Mouse (Mus musculus) stomach, embryonic 16.5 days (tissue): Measurements from ENCODE around the gene Epha1. TPM values are rescaled to one million over a fixed set of nuclear protein-coding genes. Genes with fewer than 3 reads are reported as not detected.

Source experiments
- ATAC-seq: fragments of 200-750 bp; cut with Nextera tagmentation; 2 replicates; pipeline ENCODE4 v1.8.0; 2017; ENCODE audit warnings: moderate number of reproducible peaks, moderate TSS enrichment; ENCODE audit not compliant: insufficient read depth, low FRiP score
- H3K27ac ChIP-seq: fragments of 300-500 bp; sonication (generic); 2 replicates; pipeline ENCODE4 v1.5.1; 2014; ENCODE audit warnings: low read length
- H3K27me3 ChIP-seq: fragments of 300-500 bp; sonication (generic); 2 replicates; pipeline ENCODE4 v1.6.1; 2014; ENCODE audit warnings: low read length, control low read depth, mixed read lengths; ENCODE audit not compliant: control insufficient read depth, insufficient read depth
- H3K36me3 ChIP-seq: fragments of 300-500 bp; sonication (generic); 2 replicates; pipeline ENCODE4 v1.6.1; 2014; ENCODE audit warnings: low read length; ENCODE audit not compliant: control insufficient read depth, insufficient read depth
- H3K4me1 ChIP-seq: fragments of 300-500 bp; sonication (generic); 2 replicates; pipeline ENCODE4 v1.6.1; 2014; ENCODE audit warnings: low read length, control low read depth, mixed read lengths; ENCODE audit not compliant: control insufficient read depth, insufficient read depth
- H3K4me2 ChIP-seq: fragments of 300-500 bp; sonication (generic); 2 replicates; pipeline ENCODE4 v1.6.1; 2014; ENCODE audit warnings: low read depth, low read length, mixed read lengths
- H3K4me3 ChIP-seq: fragments of 300-500 bp; sonication (generic); replicated peaks from 2 replicates; pipeline ENCODE4 v1.5.1; 2014; ENCODE audit warnings: mild to moderate bottlenecking, low read length
- H3K9ac ChIP-seq: fragments of 300-500 bp; sonication (generic); 2 replicates; pipeline ENCODE4 v1.6.1; 2014; ENCODE audit warnings: low read length
- H3K9me3 ChIP-seq: fragments of 300-500 bp; sonication (generic); replicated peaks from 2 replicates; pipeline ENCODE4 v1.6.1; 2016; ENCODE audit warnings: low read length, control low read depth; ENCODE audit not compliant: control insufficient read depth
- WGBS: fragments of 180-500 bp; shearing (Covaris S2); extraction: QIAGEN DNeasy Blood & Tissue Kit; methylation state at CpG from one replicate; pipeline ENCODE4 v1.1.7; 2014; 5-methylcytosine and 5-hydroxymethylcytosine counted together
- polyA plus RNA-seq: library from polyadenylated mRNA; unstranded; fragments of >200 nt; fragmentation: Nextera tagmentation; extraction: Ambion mirVana; gene quantifications from 2 replicates; pipeline ENCODE4 v1.2.1, GENCODE M21; 2015

The Epha1 gene
- 25.5 and 31.3 TPM in 2 replicates for polyA plus RNA-seq

DNA sequence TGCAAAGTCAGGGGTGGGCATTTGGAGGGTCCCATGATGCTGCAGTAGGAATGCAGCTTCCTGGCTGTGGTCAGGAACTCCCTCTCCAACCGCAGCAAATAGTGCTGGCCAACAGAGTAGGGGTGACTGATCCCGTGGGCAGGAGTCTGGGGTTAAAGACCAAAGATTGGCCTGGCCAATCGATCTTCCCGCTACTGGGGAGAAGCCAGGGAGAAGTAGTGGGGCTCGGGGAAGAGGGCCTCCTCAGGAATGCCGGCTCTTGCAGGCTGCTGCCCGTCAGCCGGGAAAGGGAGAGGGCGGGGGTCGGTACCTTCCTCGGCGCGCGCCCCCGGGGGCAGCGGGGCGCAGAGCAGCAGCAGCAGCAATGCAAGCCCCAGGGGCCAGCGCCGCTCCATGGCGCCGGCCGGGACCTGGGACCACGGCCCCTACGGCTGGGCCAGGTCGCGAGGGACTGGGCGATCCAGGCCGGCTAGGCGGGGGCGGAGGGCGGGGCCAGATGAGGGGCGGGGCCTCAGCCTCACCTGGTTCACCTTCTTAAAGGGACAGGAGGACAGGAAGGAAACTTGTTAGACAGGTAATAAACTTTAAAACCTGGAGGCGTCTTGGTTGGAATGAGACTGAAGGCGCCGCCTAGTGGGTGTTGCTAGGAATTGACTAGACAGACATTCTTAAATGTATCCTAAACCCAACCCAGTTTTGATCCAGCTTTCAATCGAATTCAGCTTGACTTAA, at the start of gene Epha1:
Gene Epha1, minus strand, starts transcription at position 453 of the 732 bp plus-strand sequence.
- peaks cover 27% of the 10 kb centered on the region for H3K4me1 ChIP-seq
- under 1% methylated on average over 36 of the region's 36 CpGs for WGBS
- H3K27me3 ChIP-seq: no peaks in the 10 kb centered on the region
- peak; percentile 81 for ATAC-seq
- H3K9ac ChIP-seq: peak within 1 kb of the TSS; percentile 80
- peak within 1 kb of the TSS; percentile 74; the same call in 1 of the 2 replicates for H3K27ac ChIP-seq
- peak within 1 kb of the TSS; percentile 91 for H3K4me2 ChIP-seq
- no peaks in the 10 kb centered on the region for H3K9me3 ChIP-seq
- peak within 1 kb of the TSS; percentile 69 for H3K4me3 ChIP-seq
- H3K36me3 ChIP-seq: no peaks in the 10 kb centered on the region

DNA sequence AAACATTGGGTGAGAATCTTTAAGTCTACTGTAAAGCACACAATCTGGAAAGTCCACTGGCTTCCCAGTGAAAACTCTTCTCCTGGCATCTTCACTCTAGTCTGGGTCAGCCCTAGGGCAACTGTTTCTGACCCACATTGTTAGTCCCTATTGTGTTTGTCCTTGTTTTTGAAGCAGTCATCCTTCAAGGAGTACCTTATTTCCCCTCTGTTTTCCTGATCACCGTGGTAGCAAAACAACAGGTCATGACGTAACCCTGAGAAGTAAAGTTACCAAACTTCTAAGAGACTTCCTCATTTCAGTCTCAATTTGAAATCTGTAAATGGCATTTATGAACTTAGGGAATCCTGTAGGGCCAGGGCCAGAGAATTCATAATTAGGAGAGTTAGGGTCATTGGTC, 48.4 kb upstream of the Epha1 start:
- ATAC-seq: no peak
- WGBS: 77% methylated on average over 2 of the region's 2 CpGs
- no peaks in the 10 kb centered on the region for H3K9me3 ChIP-seq
- no peak overlapping the region for H3K9ac ChIP-seq
- no peak overlapping the region for H3K27ac ChIP-seq
- no peaks in the 10 kb centered on the region for H3K27me3 ChIP-seq
- no peaks in the 10 kb centered on the region for H3K36me3 ChIP-seq
- no peaks in the 10 kb centered on the region for H3K4me1 ChIP-seq
- H3K4me2 ChIP-seq: no peak overlapping the region
- no peak overlapping the region for H3K4me3 ChIP-seq

DNA sequence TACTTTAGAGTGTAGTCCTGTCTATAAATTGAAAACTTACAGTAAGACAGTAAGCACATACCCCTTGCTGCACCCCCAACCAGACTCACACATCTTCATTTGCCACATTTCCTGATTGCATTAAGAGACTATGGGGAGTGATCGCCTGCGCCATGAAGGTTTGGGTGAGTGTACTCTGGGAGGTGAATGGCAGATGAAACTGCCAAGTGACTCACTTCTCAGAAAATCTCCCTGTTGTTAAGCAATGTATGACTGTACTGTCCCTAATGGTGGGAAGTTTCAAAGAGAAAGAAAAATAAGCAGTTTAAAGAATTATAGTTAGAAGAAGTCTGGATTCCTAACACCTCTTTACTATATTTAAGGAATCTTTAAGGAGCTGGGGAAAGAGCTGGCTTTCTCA, 46.4 kb upstream of the Epha1 start:
- H3K36me3 ChIP-seq: no peaks in the 10 kb centered on the region
- H3K4me3 ChIP-seq: no peak overlapping the region
- no peak for ATAC-seq
- H3K4me2 ChIP-seq: no peak overlapping the region
- no peaks in the 10 kb centered on the region for H3K27me3 ChIP-seq
- no peaks in the 10 kb centered on the region for H3K4me1 ChIP-seq
- H3K27ac ChIP-seq: no peak overlapping the region
- H3K9ac ChIP-seq: no peak overlapping the region
- 79% methylated on average over 2 of the region's 2 CpGs for WGBS
- H3K9me3 ChIP-seq: no peaks in the 10 kb centered on the region

DNA sequence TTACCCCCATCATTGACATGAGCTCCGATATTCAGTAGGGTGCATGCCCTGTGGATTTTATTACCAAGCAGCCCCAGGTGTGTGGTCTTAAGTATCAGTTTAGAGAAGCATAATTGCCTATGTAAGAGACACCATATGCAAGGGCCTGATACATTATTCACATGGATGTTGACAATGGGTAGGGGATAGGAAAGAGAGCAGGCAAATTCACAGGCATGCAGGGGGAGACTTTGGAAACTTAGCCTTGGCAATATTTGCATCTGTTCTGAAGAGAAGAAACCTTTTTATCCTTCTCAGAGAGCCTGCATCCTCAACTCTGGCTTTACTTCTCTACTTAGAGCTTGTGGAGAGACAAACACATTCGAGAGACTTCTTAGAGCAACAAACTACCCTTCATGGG, 32.1 kb upstream of the Epha1 start, which contains the start of gene Tas2r135:
Gene Tas2r135, plus strand, starts transcription at position 301 of the 400 bp plus-strand sequence.
- Histone ChIP-seq H3K9ac (no peak within 1 kb of the TSS), H3K4me2 (no peak within 1 kb of the TSS), H3K36me3 (no peaks in the 10 kb centered on the region), H3K4me1 (no peaks in the 10 kb centered on the region), H3K4me3 (no peak within 1 kb of the TSS), H3K9me3 (no peaks in the 10 kb centered on the region), H3K27ac (no peak within 1 kb of the TSS), H3K27me3 (no peaks in the 10 kb centered on the region)
- 76% methylated on average over 2 of the region's 2 CpGs for WGBS
- no peak for ATAC-seq

DNA sequence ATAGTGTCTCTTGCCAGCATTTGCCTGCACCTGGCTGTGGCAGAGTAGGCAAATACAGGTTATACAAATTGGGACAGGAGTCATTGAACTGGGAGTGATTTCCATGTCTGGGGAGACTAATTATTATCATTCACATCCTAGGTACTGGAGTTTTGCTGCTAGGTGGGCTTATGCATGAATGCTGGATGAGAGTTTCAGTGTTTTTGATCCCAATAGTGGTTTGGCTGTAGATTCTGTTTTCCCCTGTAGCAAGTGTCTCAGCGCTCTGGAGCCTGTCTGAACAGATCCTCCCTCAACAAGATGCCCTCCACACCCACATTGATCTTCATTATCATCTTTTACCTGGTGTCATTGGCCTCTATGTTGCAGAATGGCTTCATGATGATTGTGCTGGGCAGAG, 26.9 kb upstream of the Epha1 start, which contains the start of gene Tas2r143:
Gene Tas2r143, plus strand, starts transcription at position 301 of the 400 bp plus-strand sequence.
- Histone ChIP-seq H3K9ac (no peak within 1 kb of the TSS), H3K36me3 (no peaks in the 10 kb centered on the region), H3K27ac (no peak within 1 kb of the TSS), H3K4me3 (no peak within 1 kb of the TSS), H3K4me2 (no peak within 1 kb of the TSS), H3K4me1 (peaks cover 20% of the 10 kb centered on the region), H3K9me3 (no peaks in the 10 kb centered on the region), H3K27me3 (no peaks in the 10 kb centered on the region)
- WGBS: 83% methylated on average over 1 of the region's 1 CpGs
- no peak for ATAC-seq

DNA sequence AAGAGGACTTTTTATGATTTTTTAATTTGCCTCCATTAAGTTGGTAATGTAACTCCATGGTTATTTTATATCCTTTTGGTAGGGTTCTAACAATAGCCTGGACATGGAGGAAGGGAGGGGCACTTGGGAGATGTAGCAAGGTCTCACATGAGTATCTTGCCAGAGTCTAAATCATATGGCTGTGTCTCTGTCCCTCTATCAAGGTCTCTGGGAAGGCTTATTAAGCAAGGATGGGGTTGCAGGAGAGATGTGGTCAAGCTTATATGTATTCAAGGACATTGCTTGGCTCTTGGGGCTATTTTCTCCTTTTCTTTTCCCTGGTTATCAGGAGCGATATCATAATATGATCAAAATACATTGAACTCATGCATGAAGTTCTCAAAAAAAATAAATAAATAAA, 25.9 kb upstream of the Epha1 start:
- ATAC-seq: no peak
- no peaks in the 10 kb centered on the region for H3K27me3 ChIP-seq
- no peak overlapping the region for H3K9ac ChIP-seq
- no peaks in the 10 kb centered on the region for H3K36me3 ChIP-seq
- no peak overlapping the region for H3K4me3 ChIP-seq
- no peak overlapping the region for H3K27ac ChIP-seq
- peaks cover 20% of the 10 kb centered on the region for H3K4me1 ChIP-seq
- no peak overlapping the region for H3K4me2 ChIP-seq
- no peaks in the 10 kb centered on the region for H3K9me3 ChIP-seq
- 90% methylated on average over 1 of the region's 1 CpGs for WGBS

DNA sequence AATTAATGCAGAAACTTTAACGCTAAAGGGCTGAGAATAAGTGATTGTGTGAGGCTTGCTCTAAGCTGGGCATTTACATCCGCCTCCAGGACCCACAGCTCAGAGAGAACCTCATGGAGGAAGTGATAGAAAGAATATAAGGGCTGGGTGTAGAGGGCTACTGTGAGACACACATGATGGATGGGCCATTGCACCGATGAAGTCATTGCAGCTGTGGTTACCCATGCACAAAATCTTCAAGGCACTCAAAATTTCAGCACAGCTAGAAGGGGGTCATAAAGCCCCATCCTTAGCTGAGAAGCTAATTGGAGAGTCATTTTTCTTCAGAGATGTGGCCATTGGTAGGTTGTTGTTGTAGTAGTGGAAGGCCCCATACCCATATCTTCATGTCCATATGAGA, 25.2 kb upstream of the Epha1 start:
- Histone ChIP-seq H3K4me3 (no peak overlapping the region), H3K27me3 (no peaks in the 10 kb centered on the region), H3K27ac (no peak overlapping the region), H3K4me2 (no peak overlapping the region), H3K9me3 (no peaks in the 10 kb centered on the region), H3K4me1 (peaks cover 20% of the 10 kb centered on the region), H3K36me3 (no peaks in the 10 kb centered on the region), H3K9ac (no peak overlapping the region)
- WGBS: 77% methylated on average over 3 of the region's 3 CpGs
- ATAC-seq: no peak

DNA sequence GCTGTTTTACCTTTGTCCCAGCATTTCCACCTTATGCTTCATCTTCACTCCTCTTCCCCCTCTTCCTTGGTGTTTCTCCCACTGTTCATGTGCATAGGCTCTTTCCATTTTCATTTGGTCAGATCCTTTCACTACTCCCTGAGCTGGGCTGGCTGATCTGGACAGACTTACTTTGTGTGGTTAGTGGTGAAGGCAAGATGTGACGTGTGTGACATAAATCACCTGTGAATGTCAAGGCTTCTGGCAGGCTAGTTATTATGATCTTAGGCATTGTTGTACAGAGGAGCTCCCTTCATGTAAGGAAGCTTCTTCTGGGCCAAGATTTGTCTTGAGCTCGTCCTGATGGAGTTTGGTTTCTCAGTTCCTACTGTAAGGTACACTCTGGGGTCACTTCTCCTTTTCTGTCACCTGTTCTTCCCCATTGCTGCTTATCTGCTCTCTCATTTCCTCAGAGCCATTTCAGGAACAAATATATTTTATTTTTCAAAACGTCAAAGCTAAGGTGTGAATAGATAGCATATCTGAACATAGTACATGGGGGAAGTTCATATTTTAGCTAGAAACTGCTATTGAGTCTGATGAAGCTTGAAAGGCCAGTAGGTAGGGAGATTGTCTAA, 24.1 kb upstream of the Epha1 start:
- Histone ChIP-seq H3K27ac (peak overlapping the region; percentile 89), H3K9ac (no peak overlapping the region), H3K27me3 (no peaks in the 10 kb centered on the region), H3K36me3 (no peaks in the 10 kb centered on the region), H3K4me2 (no peak overlapping the region), H3K4me1 (peaks cover 20% of the 10 kb centered on the region), H3K4me3 (no peak overlapping the region), H3K9me3 (no peaks in the 10 kb centered on the region)
- ATAC-seq: no peak
- 52% methylated on average over 3 of the region's 3 CpGs for WGBS
